Mouse (Mus musculus) CH12.LX (cell line): Measurements from ENCODE around the gene Spef2.

ENCODE experiments used
- BHLHE40 ChIP-seq: IDR thresholded peaks from 2 replicates; pipeline ENCODE4 v1.6.1; 2011; ENCODE audit warnings: mild to moderate bottlenecking, low read depth, low read length, improper control_type of control experiment
- E2F4 ChIP-seq: IDR thresholded peaks from 2 replicates; pipeline ENCODE4 v1.6.1; 2011; ENCODE audit warnings: low read depth, low read length, improper control_type of control experiment; ENCODE audit not compliant: insufficient replicate concordance
- ELF1 ChIP-seq: IDR thresholded peaks from 2 replicates; pipeline ENCODE4 v1.6.1; 2014; ENCODE audit warnings: low read depth, mild to moderate bottlenecking, inconsistent platforms, low read length, improper control_type of control experiment
- EP300 ChIP-seq: IDR thresholded peaks from 2 replicates; pipeline ENCODE4 v1.6.1; 2011; ENCODE audit warnings: low read length, improper control_type of control experiment
- ETS1 ChIP-seq: conservative IDR thresholded peaks from 2 replicates; pipeline ENCODE4 v1.6.1; 2012; ENCODE audit warnings: low read depth, mild to moderate bottlenecking, inconsistent platforms, low read length, improper control_type of control experiment, moderate library complexity
- JUND ChIP-seq: conservative IDR thresholded peaks from 2 replicates; pipeline ENCODE4 v1.6.1; 2011; ENCODE audit warnings: low read depth, low read length, improper control_type of control experiment
- MAX ChIP-seq: IDR thresholded peaks from 2 replicates; pipeline ENCODE4 v1.6.1; 2011; ENCODE audit warnings: low read length, improper control_type of control experiment
- POLR2A ChIP-seq: IDR thresholded peaks from 2 replicates; pipeline ENCODE4 v1.6.1; 2011; ENCODE audit warnings: low read depth, mild to moderate bottlenecking, improper control_type of control experiment, low read length
- SIN3A ChIP-seq: IDR thresholded peaks from 2 replicates; pipeline ENCODE4 v1.6.1; 2012; ENCODE audit warnings: low read length, improper control_type of control experiment, inconsistent platforms
- UBTF ChIP-seq: IDR thresholded peaks from 2 replicates; pipeline ENCODE4 v1.6.1; 2012; ENCODE audit warnings: low read depth, mild to moderate bottlenecking, inconsistent platforms, low read length, improper control_type of control experiment, moderate library complexity
- USF1 ChIP-seq: IDR thresholded peaks from 2 replicates; pipeline ENCODE4 v1.6.1; 2014; ENCODE audit warnings: low read depth, mild to moderate bottlenecking, inconsistent platforms, low read length, improper control_type of control experiment
- USF2 ChIP-seq: conservative IDR thresholded peaks from 2 replicates; pipeline ENCODE4 v1.6.1; 2011; ENCODE audit warnings: low read depth, low read length, improper control_type of control experiment
- ZNF384 ChIP-seq: IDR thresholded peaks from 2 replicates; pipeline ENCODE4 v1.6.1; 2012; ENCODE audit warnings: low read depth, low read length, improper control_type of control experiment, inconsistent platforms

DNA sequence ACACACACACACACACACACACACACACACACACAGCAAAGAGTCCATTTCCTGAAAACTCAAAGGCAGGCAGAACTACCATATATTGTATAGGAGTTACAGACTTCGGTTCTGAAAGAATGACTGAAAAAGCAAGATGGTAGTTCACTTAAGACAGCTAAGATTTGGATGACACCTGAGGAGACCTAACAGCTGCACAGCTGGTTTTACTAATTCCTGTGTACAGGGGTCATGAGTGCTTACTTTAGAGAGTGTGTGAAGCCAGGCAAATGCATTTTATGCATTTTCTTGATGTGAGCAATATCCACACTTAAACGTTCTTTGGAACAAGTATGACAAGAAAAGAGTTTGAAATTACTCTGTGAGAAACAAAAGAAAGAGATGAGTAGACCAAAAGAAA lies 124.0 kb downstream of the Spef2 start:
- TF ChIP-seq JUND = no peak
- TF ChIP-seq POLR2A = no peak
- no peak for TF ChIP-seq BHLHE40
- TF ChIP-seq SIN3A = no peak
- TF ChIP-seq MAX = no peak
- no peak for TF ChIP-seq E2F4
- TF ChIP-seq UBTF = no peak
- no peak for TF ChIP-seq EP300
- no peak for TF ChIP-seq ETS1
- TF ChIP-seq ELF1 = no peak
- TF ChIP-seq USF1 = no peak
- TF ChIP-seq USF2 = no peak
- TF ChIP-seq ZNF384 = no peak
